Mouse (Mus musculus) stomach, postnatal 0 days (tissue): Measurements from ENCODE around the gene Aldh1l1. TPM values are rescaled to one million over a fixed set of nuclear protein-coding genes. Genes with fewer than 3 reads are reported as not detected.

Experiments used
- ATAC-seq: fragments of 200-750 bp; cut with Nextera tagmentation; 2 replicates; pipeline ENCODE4 v1.8.0; 2017; ENCODE audit not compliant: low FRiP score, low TSS enrichment
- DNase-seq: peaks from one replicate; pipeline ENCODE4 v3.0.0-alpha.2; 2016; ENCODE audit warnings: low spot score
- H3K27ac ChIP-seq: fragments of 300-500 bp; sonication (generic); replicated peaks from 2 replicates; pipeline ENCODE4 v1.5.1; 2014; ENCODE audit warnings: mild to moderate bottlenecking, control low read depth
- H3K27me3 ChIP-seq: fragments of 300-500 bp; sonication (generic); 2 replicates; pipeline ENCODE4 v1.6.1; 2014; ENCODE audit warnings: low read length; ENCODE audit not compliant: control insufficient read depth, insufficient read depth
- H3K36me3 ChIP-seq: fragments of 300-500 bp; sonication (generic); 2 replicates; pipeline ENCODE4 v1.6.1; 2014; ENCODE audit warnings: low read length, mixed read lengths; ENCODE audit not compliant: control insufficient read depth, insufficient read depth
- H3K4me1 ChIP-seq: fragments of 300-500 bp; sonication (generic); replicated peaks from 2 replicates; pipeline ENCODE4 v1.6.1; 2014; ENCODE audit warnings: antibody characterized with exemption; ENCODE audit not compliant: control insufficient read depth, insufficient read depth
- H3K4me2 ChIP-seq: fragments of 300-500 bp; sonication (generic); replicated peaks from 2 replicates; pipeline ENCODE4 v1.6.1; 2014; ENCODE audit warnings: low read depth, mild to moderate bottlenecking, control low read depth, moderate library complexity
- H3K4me3 ChIP-seq: fragments of 300-500 bp; sonication (generic); 2 replicates; pipeline ENCODE4 v1.5.1; 2014; ENCODE audit warnings: low read depth, low read length, control low read depth
- H3K9ac ChIP-seq: fragments of 300-500 bp; sonication (generic); 2 replicates; pipeline ENCODE4 v1.6.1; 2014; ENCODE audit warnings: mild to moderate bottlenecking, low read length, control low read depth, mixed read lengths
- H3K9me3 ChIP-seq: fragments of 300-500 bp; sonication (generic); 2 replicates; pipeline ENCODE4 v1.6.1; 2016; ENCODE audit warnings: low read length; ENCODE audit not compliant: control insufficient read depth
- CTCF ChIP-seq: IDR thresholded peaks from 2 replicates; pipeline ENCODE4 v1.5.1; 2016; ENCODE audit warnings: antibody characterized with exemption, low read depth, mild to moderate bottlenecking, moderate library complexity
- EP300 ChIP-seq: optimal IDR thresholded peaks from 2 replicates; pipeline ENCODE3; 2016; ENCODE audit warnings: antibody characterized with exemption
- WGBS: fragments of 180-500 bp; shearing (Covaris S2); extraction: QIAGEN DNeasy Blood & Tissue Kit; methylation state at CpG from one replicate; pipeline ENCODE4 v1.1.7; 2014; 5-methylcytosine and 5-hydroxymethylcytosine counted together
- polyA plus RNA-seq: library from polyadenylated mRNA; unstranded; fragments of >200 nt; fragmentation: Nextera tagmentation; extraction: Ambion mirVana; gene quantifications from 2 replicates; pipeline ENCODE4 v1.2.1, GENCODE M21; 2015

The Aldh1l1 gene
- polyA plus RNA-seq, 1 experiment from 2014 or later: 6.6 TPM

- TF ChIP-seq CTCF (no peak), EP300 (no peak)
- H3K4me1 ChIP-seq: no peaks in the 10 kb centered on the region
- H3K27me3 ChIP-seq: no peaks in the 10 kb centered on the region
- ATAC-seq (no peak), DNase-seq (no peak)
- H3K4me2 ChIP-seq: no peak overlapping the region
- H3K36me3 ChIP-seq: no peaks in the 10 kb centered on the region
- no peak overlapping the region for H3K4me3 ChIP-seq
- no peak overlapping the region for H3K27ac ChIP-seq
- H3K9ac ChIP-seq: no peak overlapping the region
- WGBS: 68% methylated on average over 6 of the region's 6 CpGs
- H3K9me3 ChIP-seq: no peaks in the 10 kb centered on the region
Observed at GRCm38 (mm10) chr6:90557829-90558693, 71.8 kb downstream of the Aldh1l1 start.

DNA sequence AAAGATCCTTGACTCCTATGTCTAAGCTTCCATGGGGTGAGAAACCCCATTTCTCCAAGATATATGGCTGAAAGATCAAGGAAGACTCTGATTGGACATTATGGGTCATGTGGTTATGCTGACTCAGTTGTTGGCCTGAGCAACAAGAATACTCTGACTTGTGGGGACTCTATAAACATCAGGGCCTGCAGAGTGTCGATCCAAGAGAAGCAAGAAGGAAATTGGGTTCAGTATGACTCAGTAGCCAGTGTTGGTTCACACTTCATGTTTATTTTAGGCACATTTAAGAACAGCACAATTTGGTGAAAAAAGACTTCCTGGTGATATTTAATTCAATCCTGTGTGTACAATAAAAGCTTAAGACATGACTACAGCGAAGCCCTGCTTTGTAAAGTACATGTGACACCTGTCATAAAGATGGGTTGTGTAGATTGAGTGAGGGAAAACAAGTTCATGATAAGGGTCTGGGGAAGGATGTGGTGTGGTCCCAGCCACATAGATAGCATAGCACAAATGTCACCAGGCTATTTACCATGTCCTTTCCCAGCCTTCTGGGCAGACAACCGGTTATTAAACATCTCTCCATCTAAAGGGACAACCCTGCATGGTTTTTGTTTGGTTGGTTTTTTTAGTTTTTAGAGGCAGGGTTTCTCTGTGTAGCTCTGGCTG is 74.3 kb downstream of the Aldh1l1 start:
- ATAC-seq (no peak), DNase-seq (no peak)
- no peak overlapping the region for H3K4me3 ChIP-seq
- H3K27ac ChIP-seq: no peak overlapping the region
- TF ChIP-seq EP300 (no peak), CTCF (no peak)
- H3K4me1 ChIP-seq: no peaks in the 10 kb centered on the region
- no peak overlapping the region for H3K4me2 ChIP-seq
- H3K27me3 ChIP-seq: no peaks in the 10 kb centered on the region
- no peaks in the 10 kb centered on the region for H3K36me3 ChIP-seq
- H3K9ac ChIP-seq: no peak overlapping the region
- WGBS: 49% methylated on average over 3 of the region's 3 CpGs
- H3K9me3 ChIP-seq: no peaks in the 10 kb centered on the region

DNA sequence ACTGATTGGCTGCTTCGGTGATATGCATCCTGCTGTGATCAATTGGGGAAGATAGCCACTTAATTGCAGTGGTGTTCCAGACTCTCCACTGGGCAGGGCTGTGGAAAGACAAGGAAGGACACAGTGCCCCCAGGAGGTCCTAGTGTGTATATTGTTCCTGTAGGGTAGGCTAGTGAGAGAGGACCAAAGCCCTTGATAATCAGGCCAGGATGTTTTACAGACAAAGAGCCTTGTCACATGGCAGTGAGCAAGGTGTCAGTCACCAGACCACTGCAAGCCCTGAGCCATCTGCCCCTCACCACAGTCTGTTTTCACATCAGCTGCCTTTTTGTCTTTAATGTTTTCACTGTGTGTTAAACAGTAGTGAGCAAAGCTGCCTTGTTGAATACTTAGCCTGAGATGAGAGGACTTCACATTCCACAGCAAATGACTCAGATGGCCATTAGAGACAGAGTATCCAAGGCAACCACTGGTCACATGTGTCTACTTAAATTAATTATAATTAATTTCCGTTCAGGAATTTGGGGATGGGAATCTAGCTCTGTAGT is 75.1 kb downstream of the Aldh1l1 start:
- WGBS: 41% methylated on average over 2 of the region's 2 CpGs

GRCm38 (mm10) chr6:90564240-90564639 is 78.0 kb downstream of the Aldh1l1 start:
- Histone ChIP-seq H3K27me3 (no peaks in the 10 kb centered on the region), H3K4me2 (no peak overlapping the region), H3K4me1 (no peaks in the 10 kb centered on the region), H3K9me3 (no peaks in the 10 kb centered on the region), H3K9ac (no peak overlapping the region), H3K4me3 (no peak overlapping the region), H3K27ac (no peak overlapping the region), H3K36me3 (no peaks in the 10 kb centered on the region)
- WGBS: 82% methylated on average over 9 of the region's 9 CpGs
- DNase-seq (no peak), ATAC-seq (no peak)
- TF ChIP-seq EP300 (no peak), CTCF (no peak)

More for the DNA sequence above, 75.1 kb downstream of the Aldh1l1 start:
- Histone ChIP-seq H3K4me3 (no peak overlapping the region), H3K27me3 (no peaks in the 10 kb centered on the region), H3K4me2 (no peak overlapping the region), H3K9ac (no peak overlapping the region), H3K36me3 (no peaks in the 10 kb centered on the region), H3K27ac (no peak overlapping the region), H3K4me1 (no peaks in the 10 kb centered on the region), H3K9me3 (no peaks in the 10 kb centered on the region)
- DNase-seq: no peak
- TF ChIP-seq EP300 (no peak), CTCF (peak; percentile 56)
- no peak for ATAC-seq

GRCm38 (mm10) chr6:90565357-90566215 is 79.4 kb downstream of the Aldh1l1 start:
- no peak overlapping the region for H3K9ac ChIP-seq
- ATAC-seq (no peak), DNase-seq (no peak)
- H3K36me3 ChIP-seq: no peaks in the 10 kb centered on the region
- H3K9me3 ChIP-seq: no peaks in the 10 kb centered on the region
- TF ChIP-seq EP300 (no peak), CTCF (no peak)
- no peaks in the 10 kb centered on the region for H3K4me1 ChIP-seq
- 45% methylated on average over 13 of the region's 13 CpGs for WGBS
- no peaks in the 10 kb centered on the region for H3K27me3 ChIP-seq
- no peak overlapping the region for H3K27ac ChIP-seq
- H3K4me3 ChIP-seq: no peak overlapping the region
- H3K4me2 ChIP-seq: no peak overlapping the region
